Mouse (Mus musculus): ENCODE data around the gene Ier3.

Gene Ier3

DNA sequence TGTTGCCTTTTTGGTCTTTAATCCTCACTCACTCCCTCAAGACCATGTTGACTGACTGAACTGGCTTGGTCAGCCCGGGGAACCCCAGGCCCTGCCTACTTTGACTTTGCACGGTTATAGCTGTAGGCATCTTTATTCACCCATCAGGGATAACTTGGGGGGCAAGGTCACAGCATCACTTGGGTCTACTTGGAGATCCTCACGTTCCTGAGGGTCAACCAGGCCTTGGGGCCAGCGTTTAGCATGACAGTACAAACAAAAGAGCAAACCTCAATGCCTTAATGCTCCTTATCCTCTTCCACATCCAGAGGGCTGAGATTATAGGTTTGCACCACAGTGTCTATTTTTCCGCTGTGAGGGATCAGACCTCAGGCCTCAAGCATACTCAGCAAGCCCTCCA, 9.2 kb upstream of the Ier3 start:
- no peak for DNase-seq

DNA sequence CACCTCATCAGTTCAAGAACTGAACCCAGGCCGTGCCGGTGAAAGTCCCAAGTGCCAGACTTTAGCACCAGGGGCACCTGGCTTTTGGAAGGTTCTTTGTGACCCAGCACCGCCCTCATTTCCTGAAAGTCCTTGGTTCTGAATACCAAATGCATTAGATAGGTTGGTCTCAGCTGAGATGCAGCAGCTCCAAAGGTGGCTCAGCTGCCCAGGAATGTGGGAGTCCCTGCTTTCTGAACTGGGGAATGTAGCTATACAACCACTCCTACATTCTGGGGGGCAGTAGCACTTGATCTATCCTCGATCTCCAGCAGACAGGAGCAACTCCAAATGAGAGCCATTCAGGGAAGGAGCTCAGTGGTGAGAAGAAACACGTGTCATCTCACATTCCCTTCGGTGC, 8.7 kb upstream of the Ier3 start:
- no peak for DNase-seq

DNA sequence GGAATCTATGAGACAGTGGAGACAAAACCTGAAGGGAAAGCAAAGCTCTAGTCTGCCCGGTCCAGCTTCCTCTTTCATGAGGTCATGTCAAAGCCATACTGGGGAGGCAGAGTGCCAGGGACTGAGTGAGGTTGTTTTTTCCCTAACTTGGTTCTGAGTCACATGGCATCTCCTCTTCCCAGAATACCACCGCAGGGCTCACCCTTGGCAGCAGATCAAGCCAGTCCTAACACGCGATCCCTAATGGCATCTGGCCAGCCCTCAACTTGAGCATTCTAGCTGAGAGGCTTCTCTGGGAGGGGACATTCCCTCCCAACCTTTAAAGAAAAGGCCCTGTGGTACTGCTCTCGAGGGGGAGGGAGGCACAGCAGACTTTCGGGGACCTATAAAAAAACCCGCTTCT, 8.2 kb upstream of the Ier3 start:
- no peak for DNase-seq

DNA sequence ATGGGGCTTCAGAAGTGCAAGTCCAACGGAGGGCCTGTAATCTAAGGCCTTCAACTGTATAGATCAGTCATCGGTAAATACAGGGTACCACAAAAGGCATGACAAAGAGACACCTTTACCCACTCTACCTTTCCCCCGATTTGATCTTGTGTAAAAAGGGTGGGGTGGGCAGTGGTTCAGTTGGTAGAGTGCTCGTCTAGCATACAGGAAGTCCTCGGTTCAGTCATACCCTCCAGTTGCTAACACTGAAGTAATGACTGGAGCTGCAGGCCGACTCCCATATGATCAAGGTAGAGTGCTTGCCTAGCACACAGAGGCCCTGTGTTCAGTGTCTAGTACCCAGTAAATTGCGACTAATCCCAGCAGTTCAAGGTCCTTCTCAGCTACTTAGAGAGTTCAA, 7.8 kb upstream of the Ier3 start:
- no peak for DNase-seq

DNA sequence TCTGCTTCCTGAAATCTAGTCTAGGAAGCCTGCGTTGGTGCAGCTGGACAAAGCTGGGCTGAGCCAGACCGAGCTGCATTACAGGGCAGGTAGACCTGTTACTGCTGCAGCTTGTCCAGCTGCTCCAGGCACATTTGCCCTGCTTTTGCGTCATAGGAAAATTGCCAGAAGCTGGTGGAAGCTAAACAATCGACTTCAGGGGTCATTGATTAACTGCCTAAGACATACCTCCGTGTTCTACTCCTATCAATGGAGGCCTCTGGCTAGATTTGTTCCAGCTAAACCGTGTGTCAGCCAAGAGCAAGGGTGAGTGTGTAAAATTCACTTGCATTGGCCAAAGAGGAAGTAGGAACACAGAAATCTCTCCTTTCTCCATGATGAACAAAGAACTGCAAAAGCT, 6.8 kb upstream of the Ier3 start:
- DNase-seq: no peak

DNA sequence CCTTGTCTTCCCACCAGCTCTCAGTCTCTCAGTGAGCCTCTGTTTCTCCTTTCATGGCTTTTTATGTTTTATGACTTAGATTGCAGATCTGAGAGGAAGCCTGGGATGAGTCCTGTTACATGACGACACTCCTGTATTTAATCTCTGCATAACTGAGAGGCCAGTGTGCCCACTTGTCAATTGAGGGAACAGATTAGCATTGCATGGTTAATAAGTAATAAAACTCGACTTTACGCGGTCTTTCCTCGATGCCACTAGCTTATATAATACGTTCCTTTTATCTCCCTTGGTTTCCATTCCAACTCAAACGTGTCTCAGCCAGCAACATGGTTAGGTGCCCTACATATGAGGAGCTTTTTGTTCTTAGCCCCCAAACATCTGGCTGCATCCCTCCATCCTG, 5.6 kb upstream of the Ier3 start:
- no peak for DNase-seq

DNA sequence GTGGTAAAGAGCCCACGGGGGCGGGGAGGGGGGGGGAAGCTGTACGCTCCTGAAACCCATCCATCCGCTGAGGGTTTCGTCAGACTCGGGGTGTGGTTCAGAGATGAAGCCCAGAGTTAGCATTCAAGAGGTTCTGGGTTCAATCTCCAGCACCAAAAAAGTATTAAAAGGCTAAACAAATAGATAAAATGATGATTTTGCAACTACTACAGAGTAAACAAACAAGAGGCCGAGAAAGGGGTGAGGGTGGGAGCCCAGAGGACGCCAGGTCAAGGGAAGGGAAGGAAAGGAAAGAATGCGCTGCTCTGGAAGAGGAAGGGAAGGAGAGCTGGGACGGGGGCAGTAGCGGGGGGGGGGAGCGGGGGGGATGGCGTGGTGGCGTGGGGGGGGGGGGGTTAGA, 4.8 kb upstream of the Ier3 start:
- DNase-seq: no peak

DNA sequence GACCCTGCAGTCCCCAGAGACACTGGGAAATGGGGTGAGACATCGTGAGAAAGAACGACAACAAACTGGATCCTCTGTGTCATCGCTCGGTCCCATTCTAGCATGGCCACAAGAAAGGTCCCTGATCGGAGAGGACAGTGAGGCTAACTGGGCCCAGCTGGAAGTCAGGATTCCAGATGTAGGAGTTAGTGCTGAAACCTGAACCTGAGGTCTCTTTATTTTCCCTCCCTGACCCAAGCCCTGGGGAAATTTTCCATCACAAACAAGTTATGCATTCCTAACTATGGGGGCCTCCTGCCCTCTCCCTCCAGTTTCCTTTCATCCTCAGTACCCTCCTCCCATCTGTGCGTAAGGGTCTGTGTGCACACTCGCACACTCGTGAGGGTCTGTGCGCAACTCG, 4.3 kb upstream of the Ier3 start:
- DNase-seq: no peak

DNA sequence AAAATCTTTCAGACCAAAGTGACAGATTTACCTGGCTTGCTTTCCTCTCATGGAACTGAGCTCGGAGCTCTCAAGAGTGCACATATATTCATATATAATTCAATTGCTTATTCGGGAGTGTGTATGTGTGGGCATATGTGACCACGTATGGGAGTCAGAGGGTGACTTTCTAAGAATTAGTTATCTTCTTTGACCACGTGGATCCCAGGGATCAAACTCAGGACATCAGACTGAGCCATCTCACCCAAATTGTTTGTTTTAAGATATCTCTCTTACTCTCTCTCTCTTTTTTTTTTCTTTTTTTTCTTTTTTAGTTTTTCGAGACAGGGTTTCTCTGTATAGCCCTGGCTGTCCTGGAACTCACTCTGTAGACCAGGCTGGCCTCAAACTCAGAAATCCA, 1.4 kb upstream of the Ier3 start:
- no peak for DNase-seq

DNA sequence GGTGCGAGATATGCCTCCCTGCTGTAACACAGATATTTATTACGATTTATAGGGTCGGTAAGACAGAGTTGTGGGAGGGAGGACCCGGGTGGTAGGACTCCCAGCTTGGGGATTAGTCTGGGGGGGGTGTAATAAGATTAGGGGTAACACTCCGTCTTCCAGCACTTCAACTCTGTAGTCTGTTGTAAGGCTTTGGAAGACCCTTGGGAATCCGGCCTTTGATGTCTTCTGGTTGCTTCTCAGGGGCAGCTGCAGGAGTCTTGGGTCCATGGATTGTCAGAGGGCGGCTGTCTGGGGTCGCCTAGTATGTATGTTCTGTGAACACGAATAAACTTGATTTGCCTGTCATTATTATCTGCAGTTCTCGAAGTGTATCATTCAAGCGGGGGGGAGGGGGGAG, 1.1 kb downstream of the Ier3 start:
- no peak for DNase-seq

DNA sequence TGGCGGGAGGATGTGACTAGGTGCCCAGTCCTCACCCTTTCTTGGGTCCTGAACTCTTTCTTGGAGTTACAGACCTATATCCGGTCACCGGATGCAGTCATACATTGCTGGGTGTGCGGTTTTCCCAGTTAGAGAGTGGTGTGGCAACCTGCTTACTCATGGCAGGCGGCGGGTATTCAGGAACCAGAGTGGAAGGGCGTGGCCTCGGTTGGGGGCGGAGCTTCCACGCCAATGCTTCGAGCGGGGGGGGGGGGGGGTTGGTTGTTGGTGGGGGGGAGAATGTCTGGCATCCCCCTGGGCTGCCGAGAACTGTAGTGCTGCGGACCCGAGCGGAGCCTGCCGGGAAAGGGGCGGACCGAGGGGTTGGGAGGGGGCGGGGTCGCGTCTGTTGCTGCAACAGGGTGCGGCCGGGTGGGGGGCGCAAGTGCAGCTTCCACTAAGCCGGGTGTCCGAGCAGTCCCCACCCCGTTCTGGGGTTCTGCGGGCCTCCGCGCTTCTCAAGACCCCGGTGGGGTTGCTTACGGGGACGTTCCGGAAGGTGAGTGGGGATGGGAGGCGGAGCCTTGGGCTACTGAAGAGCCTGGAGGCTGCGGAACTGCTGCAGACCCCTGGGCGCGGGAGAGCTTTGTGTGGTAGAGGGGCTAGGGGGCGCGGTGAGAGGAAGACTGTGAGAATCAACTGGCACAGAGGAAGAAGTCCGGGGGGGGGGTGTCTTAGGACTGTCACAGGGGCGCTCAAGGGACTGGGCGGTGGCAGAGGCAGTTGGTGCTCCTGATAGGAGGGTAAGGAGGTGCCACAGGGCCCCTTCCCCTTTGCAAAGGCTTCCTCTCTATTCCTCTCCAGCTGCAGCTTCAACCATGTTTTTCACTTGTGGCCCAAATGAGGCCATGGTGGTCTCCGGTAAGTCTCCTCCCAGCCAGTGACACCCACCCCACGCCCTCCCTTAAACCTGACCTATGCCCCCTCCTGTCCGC, 1.8 kb downstream of the Ier3 start, which contains the start of gene Flot1:
Flot1 (plus strand) TSS at position 267 of the 974 bp plus-strand sequence.
- DNase-seq: peak; percentile 75 to 82

DNA sequence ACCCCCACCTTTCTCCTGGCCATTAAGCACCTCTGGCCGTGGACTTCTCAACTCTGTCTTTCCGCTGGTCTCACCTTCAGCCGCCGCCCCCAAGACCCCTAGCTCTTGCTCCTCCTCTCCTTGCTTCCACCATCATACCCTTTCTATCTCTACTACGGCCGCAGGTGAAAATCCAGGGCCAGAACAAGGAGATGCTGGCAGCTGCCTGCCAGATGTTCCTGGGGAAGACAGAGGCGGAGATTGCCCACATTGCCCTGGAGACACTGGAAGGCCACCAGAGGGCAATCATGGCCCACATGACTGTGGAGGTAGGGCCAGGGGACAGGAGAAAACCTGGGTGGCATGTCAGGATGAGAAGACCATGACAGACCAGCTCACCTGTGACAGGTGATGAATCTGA, 2.9 kb downstream of the Ier3 start:
- no peak for DNase-seq

DNA sequence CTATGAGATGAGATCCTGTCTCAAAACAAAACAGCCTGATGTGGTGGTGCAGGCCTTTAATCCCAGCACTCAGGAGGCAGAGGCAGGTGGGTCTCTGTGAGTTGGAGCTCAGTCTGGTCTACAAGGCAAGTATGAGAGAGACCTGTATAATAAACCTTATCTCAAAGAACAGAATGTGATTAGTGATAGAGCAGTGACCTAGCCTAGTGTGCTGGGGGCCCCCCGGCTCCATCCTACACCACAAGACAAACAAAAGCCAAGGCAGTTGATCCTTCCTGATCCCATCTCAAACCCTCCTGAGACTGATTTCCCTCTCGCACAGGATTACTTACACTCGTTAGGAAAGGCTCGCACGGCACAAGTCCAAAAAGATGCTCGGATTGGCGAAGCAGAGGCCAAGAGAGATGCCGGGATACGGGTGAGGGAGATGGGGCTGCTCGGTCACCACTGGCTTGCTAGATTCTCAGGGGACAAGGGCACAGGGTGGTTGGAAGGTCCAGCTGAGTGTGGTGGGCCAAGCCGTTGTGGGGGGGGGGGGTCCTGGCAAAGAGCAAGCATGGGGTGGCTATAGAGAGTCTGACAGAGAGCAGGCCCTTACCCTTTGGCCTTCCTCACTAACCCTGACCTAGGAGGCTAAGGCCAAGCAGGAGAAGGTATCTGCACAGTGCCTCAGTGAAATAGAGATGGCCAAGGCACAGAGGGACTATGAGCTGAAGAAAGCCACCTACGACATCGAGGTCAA, 3.8 kb downstream of the Ier3 start:
- DNase-seq: no peak

DNA sequence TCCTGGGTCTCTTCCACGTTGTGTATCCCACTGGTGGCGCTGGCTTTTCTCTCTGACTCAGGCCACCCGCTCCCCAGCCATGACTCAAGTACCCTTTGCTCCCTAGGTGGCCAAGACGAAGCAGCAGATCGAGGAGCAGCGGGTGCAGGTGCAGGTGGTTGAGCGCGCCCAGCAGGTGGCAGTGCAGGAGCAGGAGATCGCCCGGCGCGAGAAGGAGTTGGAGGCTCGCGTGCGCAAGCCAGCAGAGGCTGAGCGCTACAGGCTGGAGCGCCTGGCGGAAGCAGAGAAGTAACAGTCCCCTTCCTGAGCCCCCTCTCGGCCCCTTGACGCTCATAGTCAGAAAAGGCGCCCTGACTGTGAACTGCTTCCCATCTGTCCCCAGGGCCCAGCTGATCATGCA, 8.3 kb downstream of the Ier3 start:
- peak; percentile 86 for DNase-seq

DNA sequence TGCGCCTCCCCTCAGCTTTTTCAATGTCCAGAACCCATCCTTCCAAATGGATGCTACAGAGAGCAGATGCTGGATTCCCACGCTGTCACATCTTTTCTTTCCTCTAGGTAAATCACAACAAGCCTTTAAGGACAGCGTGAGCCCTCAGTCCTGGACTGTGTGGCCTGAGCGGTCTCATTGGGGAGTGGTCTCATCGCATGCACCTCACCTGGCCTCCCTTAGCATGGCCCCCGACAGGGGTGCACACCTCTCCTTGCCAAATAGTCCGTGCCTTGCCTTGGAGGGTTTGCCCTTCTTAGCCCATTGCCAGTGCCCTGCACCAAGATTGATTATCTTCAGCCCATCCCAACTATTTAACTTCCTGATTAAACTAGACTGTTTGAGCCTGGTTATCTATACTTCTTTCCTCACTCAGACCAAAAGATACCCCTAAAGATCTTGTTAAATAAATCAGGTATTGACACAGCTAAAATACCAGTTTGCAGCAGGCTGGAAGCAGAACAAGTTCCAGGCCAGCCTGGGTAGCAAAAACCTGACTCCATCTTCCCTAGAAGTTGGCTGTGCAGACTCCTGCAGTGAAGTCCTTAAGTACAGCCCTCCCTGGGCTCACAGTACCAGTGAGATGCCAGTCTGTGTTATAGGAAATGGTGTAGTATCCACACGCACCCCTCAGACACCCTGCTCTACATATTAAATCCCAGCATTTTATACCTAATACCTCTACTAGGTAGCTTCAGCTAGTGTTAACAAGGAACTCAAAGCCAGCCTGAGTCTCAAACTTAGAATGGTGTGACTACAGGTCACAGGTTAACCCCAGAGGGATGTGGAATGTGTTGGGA, 11.1 kb downstream of the Ier3 start:
- DNase-seq: no peak

DNA sequence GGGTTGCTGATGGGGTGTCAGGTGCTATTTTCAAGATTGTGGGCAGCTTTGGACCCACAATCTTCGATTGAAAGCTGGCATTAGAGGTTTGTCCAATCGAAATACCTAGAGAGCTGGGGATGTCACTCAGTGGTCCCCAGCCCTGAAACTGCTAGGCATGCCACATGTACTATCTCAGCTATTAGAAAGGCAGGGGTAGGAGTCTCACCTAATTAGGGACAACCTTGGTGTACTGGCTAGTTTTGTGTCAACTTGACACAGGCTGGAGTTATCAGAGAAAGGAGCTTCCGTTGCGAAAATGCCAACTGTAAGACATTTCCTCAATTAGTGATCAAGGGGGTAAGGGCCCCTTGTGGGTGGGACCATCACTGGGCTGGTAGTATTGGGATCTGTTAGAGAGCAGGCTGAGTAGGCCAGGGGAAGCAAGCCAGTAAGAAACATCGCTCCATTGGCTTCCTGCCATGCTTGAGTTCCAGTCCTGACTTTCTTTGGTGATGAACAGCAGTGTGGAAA, 11.8 kb downstream of the Ier3 start:
- no peak for DNase-seq

DNA sequence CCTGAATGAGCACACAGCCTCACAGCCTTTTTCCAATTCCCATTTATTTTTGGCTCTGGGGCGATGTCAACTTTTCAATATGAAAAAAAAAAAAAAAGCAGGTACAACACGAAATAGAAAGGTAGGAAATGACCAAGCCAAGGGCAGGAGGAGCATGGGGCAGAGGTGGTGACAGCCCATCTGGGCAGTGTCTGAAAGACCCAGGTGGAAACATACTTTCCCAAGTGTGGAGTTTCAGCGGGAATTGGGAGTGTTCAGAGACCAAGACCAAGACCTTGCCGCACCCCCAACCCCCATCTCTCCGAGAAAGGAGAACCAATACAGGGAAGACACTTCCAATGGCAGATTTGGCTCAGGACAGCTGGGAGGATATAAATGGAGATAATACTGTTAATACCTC, 12.4 kb downstream of the Ier3 start:
- DNase-seq: no peak

DNA sequence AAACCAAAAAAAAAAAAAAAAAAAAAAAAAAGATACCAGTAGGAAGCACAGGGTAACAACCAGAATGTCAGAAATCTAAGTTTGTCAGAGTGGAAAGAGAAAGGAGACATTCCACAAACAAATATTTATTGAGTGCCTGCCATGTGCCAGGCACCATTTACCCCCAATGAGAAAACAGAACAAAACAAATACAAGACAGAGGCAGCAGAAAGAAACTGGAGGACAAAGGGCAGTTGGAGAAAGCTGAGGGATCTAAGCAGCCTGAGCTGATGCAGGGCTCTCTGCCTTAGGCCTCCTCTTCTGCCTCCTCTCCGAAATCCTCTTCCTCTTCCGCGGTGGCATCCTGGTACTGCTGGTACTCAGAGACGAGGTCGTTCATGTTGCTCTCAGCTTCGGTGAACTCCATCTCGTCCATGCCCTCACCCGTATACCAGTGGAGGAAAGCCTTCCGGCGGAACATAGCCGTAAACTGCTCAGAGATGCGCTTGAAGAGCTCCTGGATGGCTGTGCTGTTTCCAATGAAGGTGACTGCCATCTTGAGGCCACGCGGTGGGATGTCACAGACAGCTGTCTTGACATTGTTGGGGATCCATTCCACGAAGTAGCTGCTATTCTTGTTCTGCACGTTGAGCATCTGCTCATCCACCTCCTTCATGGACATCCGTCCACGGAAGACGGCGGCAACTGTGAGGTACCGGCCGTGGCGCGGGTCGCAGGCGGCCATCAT, 13.4 kb downstream of the Ier3 start:
- peak in 1 of 2 experiments; percentile 29 for DNase-seq

DNA sequence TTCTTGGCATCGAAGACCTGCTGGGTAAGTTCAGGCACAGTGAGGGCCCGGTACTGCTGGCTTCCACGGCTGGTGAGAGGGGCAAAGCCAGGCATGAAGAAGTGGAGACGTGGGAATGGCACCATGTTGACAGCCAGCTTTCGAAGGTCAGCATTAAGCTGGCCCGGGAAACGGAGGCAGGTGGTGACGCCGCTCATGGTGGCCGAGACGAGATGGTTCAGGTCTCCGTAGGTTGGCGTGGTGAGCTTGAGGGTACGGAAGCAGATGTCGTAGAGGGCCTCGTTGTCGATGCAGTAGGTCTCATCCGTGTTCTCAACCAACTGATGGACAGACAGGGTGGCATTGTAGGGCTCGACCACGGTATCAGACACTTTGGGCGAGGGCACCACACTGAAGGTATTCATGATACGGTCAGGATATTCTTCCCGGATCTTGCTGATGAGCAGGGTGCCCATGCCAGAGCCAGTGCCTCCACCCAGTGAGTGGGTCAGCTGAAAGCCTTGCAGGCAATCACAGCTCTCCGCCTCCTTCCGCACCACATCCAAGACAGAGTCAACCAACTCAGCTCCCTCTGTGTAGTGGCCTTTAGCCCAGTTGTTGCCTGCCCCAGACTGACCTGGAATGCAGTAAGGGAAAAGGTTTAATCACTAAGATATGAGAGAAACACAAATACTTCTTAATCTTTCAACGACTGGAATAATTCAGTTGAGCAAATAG, 14.1 kb downstream of the Ier3 start:
- DNase-seq: peak in 1 of 2 experiments; percentile 45

DNA sequence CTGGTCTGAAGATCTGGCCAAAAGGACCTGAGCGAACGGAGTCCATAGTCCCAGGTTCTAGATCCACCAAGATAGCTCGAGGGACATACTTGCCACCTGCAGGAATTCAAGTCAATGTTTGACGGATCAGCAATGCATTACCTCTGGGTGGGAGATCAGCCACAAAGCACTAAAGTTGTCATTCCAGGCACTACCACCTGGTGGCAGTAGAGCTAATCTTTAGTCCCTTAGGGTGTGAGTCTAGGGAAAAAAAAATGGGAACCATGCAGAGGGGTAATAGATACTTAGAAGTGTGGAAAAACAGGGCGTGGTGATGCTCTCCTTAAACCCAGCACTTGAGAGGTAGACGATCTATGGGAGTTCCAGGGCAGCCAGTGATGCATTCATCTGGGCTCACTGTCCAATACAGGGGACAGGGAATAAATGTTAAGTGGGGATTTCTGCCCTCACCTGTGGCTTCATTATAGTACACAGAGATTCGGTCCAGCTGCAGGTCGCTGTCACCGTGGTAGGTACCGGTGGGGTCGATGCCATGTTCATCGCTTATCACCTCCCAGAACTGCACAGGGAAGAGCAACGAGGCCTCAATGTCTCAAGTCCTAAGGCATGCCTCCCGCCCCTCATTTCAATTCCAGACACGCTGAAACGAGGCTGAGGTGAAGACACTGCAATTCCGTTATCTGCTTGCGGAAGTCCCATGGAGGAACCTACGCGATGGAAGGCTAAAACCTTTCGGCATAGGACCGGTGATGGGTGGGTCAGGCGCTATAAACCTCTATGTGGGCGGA, 14.9 kb downstream of the Ier3 start:
- DNase-seq: peak; percentile 89

DNA sequence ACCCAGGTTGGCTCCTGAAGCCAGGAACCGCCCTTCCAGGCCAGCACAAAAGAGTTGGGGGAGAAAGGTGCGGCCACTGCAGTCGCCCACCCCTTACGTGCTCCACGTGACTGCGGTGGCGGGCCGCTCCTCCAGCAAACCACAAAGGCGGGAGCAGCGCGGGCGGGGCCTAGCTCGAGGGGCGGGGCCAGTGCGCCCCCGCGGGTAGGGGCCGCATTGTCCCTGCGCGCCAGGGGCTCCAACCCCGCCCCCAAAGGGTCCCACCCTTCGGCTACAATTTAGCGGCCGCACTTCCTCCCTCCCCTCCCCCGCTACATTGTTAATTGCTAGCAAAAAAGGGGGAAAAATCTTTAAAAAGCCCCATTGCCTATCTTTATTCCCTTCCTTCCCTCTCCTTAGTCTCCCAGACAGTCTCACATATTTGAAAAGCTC, 15.5 kb downstream of the Ier3 start:
- DNase-seq: peak; percentile 77 to 78
